Mouse (Mus musculus) stomach, postnatal 0 days (tissue): Measurements from ENCODE around the gene Pabpc6.

ENCODE experiments used
- CTCF ChIP-seq: IDR thresholded peaks from 2 replicates; pipeline ENCODE4 v1.5.1; 2016; ENCODE audit warnings: antibody characterized with exemption, low read depth, mild to moderate bottlenecking, moderate library complexity
- EP300 ChIP-seq: optimal IDR thresholded peaks from 2 replicates; pipeline ENCODE3; 2016; ENCODE audit warnings: antibody characterized with exemption

- TF ChIP-seq CTCF = no peak
- TF ChIP-seq EP300 = no peak
Measured at GRCm38 (mm10) chr17:9627011-9627410, 42.5 kb downstream of the Pabpc6 start.
